Mouse (Mus musculus) c-Kit-positive CD71-positive TER-119-positive erythroid progenitor cells, embryonic 14.5 days (primary cell): ENCODE measurements around the gene Agxt.

ENCODE experiments used
- DNase-seq: peaks from one replicate; pipeline ENCODE4 v3.0.0-alpha.2; 2013; ENCODE audit warnings: low spot score

The Agxt gene

GRCm38 (mm10) chr1:93150907-93151661 is 16.0 kb downstream of the Agxt start:
- no peak for DNase-seq

- DNase-seq: no peak
These were observed 22.5 kb downstream of the Agxt start for GRCm38 (mm10) chr1:93157566-93157965.

- no peak for DNase-seq
These were observed 23.9 kb downstream of the Agxt start for GRCm38 (mm10) chr1:93158916-93159315.

- DNase-seq: no peak
These were observed 24.8 kb downstream of the Agxt start for GRCm38 (mm10) chr1:93159566-93160500.

- no peak for DNase-seq
These were observed 25.6 kb downstream of the Agxt start, which contains the start of gene 2310007B03Rik for GRCm38 (mm10) chr1:93160501-93161133. 2310007B03Rik (minus strand) TSS chr1:93160948.

- DNase-seq: no peak
These were observed 26.3 kb downstream of the Agxt start for GRCm38 (mm10) chr1:93161350-93161749.

- DNase-seq: no peak
These were observed 26.9 kb downstream of the Agxt start for GRCm38 (mm10) chr1:93161921-93162320.

GRCm38 (mm10) chr1:93162588-93162987 is 27.5 kb downstream of the Agxt start:
- DNase-seq: no peak

- no peak for DNase-seq
These were observed 30.4 kb downstream of the Agxt start for GRCm38 (mm10) chr1:93165447-93165846.

GRCm38 (mm10) chr1:93166346-93167079 is 31.5 kb downstream of the Agxt start:
- no peak for DNase-seq

GRCm38 (mm10) chr1:93168295-93168775 is 33.3 kb downstream of the Agxt start, which contains the start of gene Crocc2:
Crocc2 (plus strand) TSS chr1:93168725.
- no peak for DNase-seq

- no peak for DNase-seq
These were observed 38.6 kb downstream of the Agxt start for GRCm38 (mm10) chr1:93173665-93174064.

GRCm38 (mm10) chr1:93174399-93174798 is 39.4 kb downstream of the Agxt start:
- DNase-seq: peak; percentile 64

- no peak for DNase-seq
These were observed 40.8 kb downstream of the Agxt start for GRCm38 (mm10) chr1:93175849-93176248.

- DNase-seq: no peak
These were observed 41.7 kb downstream of the Agxt start for GRCm38 (mm10) chr1:93176525-93177332.

GRCm38 (mm10) chr1:93182281-93182680 is 47.2 kb downstream of the Agxt start:
- no peak for DNase-seq

GRCm38 (mm10) chr1:93184071-93184828 is 49.2 kb downstream of the Agxt start:
- DNase-seq: no peak

GRCm38 (mm10) chr1:93190726-93191305 is 55.8 kb downstream of the Agxt start:
- no peak for DNase-seq

GRCm38 (mm10) chr1:93194961-93195360 is 59.9 kb downstream of the Agxt start:
- DNase-seq: no peak
